Mouse (Mus musculus) ES-Bruce4 (cell line): Measurements from ENCODE around the gene Zc3hc1. TPM values are rescaled to one million over a fixed set of nuclear protein-coding genes. Genes with fewer than 3 reads are reported as not detected.
"Not testable (repeated sequence)": the region's sequence is repeated elsewhere in the genome, so short reads cannot be mapped to it uniquely, and the experiment has no call there.

Experiments used
- H3K27ac ChIP-seq: 2 replicates; pipeline ENCODE4 v1.5.1; 2012; ENCODE audit warnings: low read length, inconsistent platforms; ENCODE audit not compliant: insufficient read depth
- H3K27me3 ChIP-seq: 2 replicates; pipeline ENCODE4 v1.6.1; 2012; ENCODE audit warnings: mild to moderate bottlenecking, low read length, inconsistent platforms; ENCODE audit not compliant: control insufficient read depth, poor library complexity, insufficient read depth, severe bottlenecking
- H3K36me3 ChIP-seq: 2 replicates; pipeline ENCODE4 v1.6.1; 2012; ENCODE audit warnings: inconsistent platforms, mild to moderate bottlenecking, low read length, moderate library complexity; ENCODE audit not compliant: control insufficient read depth, poor library complexity, insufficient read depth, severe bottlenecking
- H3K4me1 ChIP-seq: one replicate; pipeline ENCODE4 v1.8.1; 2011; ENCODE audit warnings: low read length; ENCODE audit not compliant: control insufficient read depth, insufficient read depth
- H3K4me3 ChIP-seq: 2 replicates; pipeline ENCODE4 v1.5.1; 2011; ENCODE audit warnings: low read depth, mild to moderate bottlenecking, low read length
- H3K9ac ChIP-seq: 2 replicates; pipeline ENCODE4 v1.6.1; 2012; ENCODE audit warnings: low read depth, mild to moderate bottlenecking, inconsistent platforms; ENCODE audit not compliant: poor library complexity, severe bottlenecking
- H3K9me3 ChIP-seq: replicated peaks from 2 replicates; pipeline ENCODE4 v1.6.1; 2012; ENCODE audit warnings: mild to moderate bottlenecking, low read length, inconsistent platforms; ENCODE audit not compliant: control insufficient read depth, poor library complexity, insufficient read depth, severe bottlenecking
- CTCF ChIP-seq: IDR thresholded peaks from one replicate; pipeline ENCODE4 v1.8.1; 2011; ENCODE audit warnings: low read depth, low read length
- EP300 ChIP-seq: IDR thresholded peaks from 2 replicates; pipeline ENCODE4 v1.6.1; 2011; ENCODE audit warnings: low read depth, low read length; ENCODE audit not compliant: insufficient read depth
- POLR2A ChIP-seq: IDR thresholded peaks from one replicate; pipeline ENCODE4 v1.8.1; 2011; ENCODE audit warnings: low read length; ENCODE audit not compliant: insufficient read depth
- polyA plus RNA-seq: library from polyadenylated mRNA; stranded (reverse); fragments of >200 nt; gene quantifications from 2 replicates; pipeline ENCODE4 v1.2.4, GENCODE M21; 2011; ENCODE audit warnings: low read depth; ENCODE audit not compliant: missing spikeins, insufficient read depth, insufficient read length

Gene Zc3hc1
- polyA plus RNA-seq, 1 experiment, result 76.3 TPM

GRCm38 (mm10) chr6:30403465-30403864 is 12.6 kb upstream of the Zc3hc1 start:
- no peak overlapping the region for H3K27ac ChIP-seq

GRCm38 (mm10) chr6:30402091-30402491 is 11.3 kb upstream of the Zc3hc1 start:
- TF ChIP-seq POLR2A (no peak), CTCF (no peak), EP300 (no peak)
- Histone ChIP-seq H3K9me3 (no peaks in the 10 kb centered on the region), H3K27me3 (no peaks in the 10 kb centered on the region), H3K4me3 (peak overlapping the region; percentile 98), H3K9ac (peak overlapping the region; percentile 93), H3K27ac (no peak overlapping the region), H3K36me3 (no peaks in the 10 kb centered on the region), H3K4me1 (no peaks in the 10 kb centered on the region)

More at GRCm38 (mm10) chr6:30403465-30403864, 12.6 kb upstream of the Zc3hc1 start:
- Histone ChIP-seq H3K9me3 (no peaks in the 10 kb centered on the region), H3K4me1 (no peaks in the 10 kb centered on the region), H3K9ac (no peak overlapping the region), H3K27me3 (no peaks in the 10 kb centered on the region), H3K36me3 (no peaks in the 10 kb centered on the region), H3K4me3 (no peak overlapping the region)
- TF ChIP-seq CTCF (peak; percentile 23), POLR2A (no peak), EP300 (no peak)

- peak within 1 kb of the TSS; percentile 99 for H3K4me3 ChIP-seq
- H3K27ac ChIP-seq, result peak within 1 kb of the TSS; percentile 86
- no peak for TF ChIP-seq CTCF
- TF ChIP-seq EP300, result peak; percentile 62; the same call in 1 of the 2 replicates
- peak; percentile 61 for TF ChIP-seq POLR2A
- no peaks in the 10 kb centered on the region for H3K27me3 ChIP-seq
- H3K9ac ChIP-seq, result peak within 1 kb of the TSS; percentile 93
- no peaks in the 10 kb centered on the region for H3K9me3 ChIP-seq
- no peaks in the 10 kb centered on the region for H3K4me1 ChIP-seq
- no peaks in the 10 kb centered on the region for H3K36me3 ChIP-seq
Observed at GRCm38 (mm10) chr6:30401308-30402015, 10.6 kb upstream of the Zc3hc1 start, which contains the start of gene Klhdc10. Klhdc10 (plus strand) TSS chr6:30401868.

GRCm38 (mm10) chr6:30400716-30401115 is 9.9 kb upstream of the Zc3hc1 start:
- no peaks in the 10 kb centered on the region for H3K9me3 ChIP-seq
- no peaks in the 10 kb centered on the region for H3K36me3 ChIP-seq
- no peaks in the 10 kb centered on the region for H3K27me3 ChIP-seq
- no peaks in the 10 kb centered on the region for H3K4me1 ChIP-seq
- H3K9ac ChIP-seq, result peak overlapping the region; percentile 29
- no peak overlapping the region for H3K4me3 ChIP-seq
- H3K27ac ChIP-seq, result peak overlapping the region; percentile 52
- no peak for TF ChIP-seq POLR2A
- TF ChIP-seq EP300, result no peak
- no peak for TF ChIP-seq CTCF

- Histone ChIP-seq H3K4me3 (no peak overlapping the region), H3K27me3 (no peaks in the 10 kb centered on the region), H3K9me3 (no peaks in the 10 kb centered on the region), H3K9ac (no peak overlapping the region), H3K27ac (no peak overlapping the region), H3K36me3 (no peaks in the 10 kb centered on the region), H3K4me1 (no peaks in the 10 kb centered on the region)
- no peak for TF ChIP-seq POLR2A
Observed at GRCm38 (mm10) chr6:30400146-30400545, 9.3 kb upstream of the Zc3hc1 start.

- no peak overlapping the region for H3K9ac ChIP-seq
- H3K9me3 ChIP-seq, result no peaks in the 10 kb centered on the region
- H3K27ac ChIP-seq, result no peak overlapping the region
- no peaks in the 10 kb centered on the region for H3K4me1 ChIP-seq
- TF ChIP-seq EP300, result no peak
- no peak overlapping the region for H3K4me3 ChIP-seq
- H3K27me3 ChIP-seq, result no peaks in the 10 kb centered on the region
- peaks cover 4% of the 10 kb centered on the region for H3K36me3 ChIP-seq
Observed at GRCm38 (mm10) chr6:30391996-30392395, 1.2 kb upstream of the Zc3hc1 start.

- Histone ChIP-seq H3K9ac (peak overlapping the region; percentile 75), H3K36me3 (peaks cover 19% of the 10 kb centered on the region), H3K4me3 (peak overlapping the region; percentile 93)
- H3K27me3 ChIP-seq, H3K9me3 ChIP-seq, H3K4me1 ChIP-seq, H3K27ac ChIP-seq: not testable (repeated sequence)
Observed at GRCm38 (mm10) chr6:30390271-30390670, 557 bp downstream of the Zc3hc1 start.
